12 mouse cellular contexts compared by ENCODE assay signal in genomic region chr16:78216752-78217351, GRCm38 (mm10).
DNase-seq lines count a peak whose midpoint lies in the region; ATAC-seq and TF ChIP-seq lines count a peak whose summit lies in the region.
"Had no signal": no experiment of that assay in that cellular context is flagged by ENCODE, and none has a peak within 500 bp of the region (broad histone marks: within the 10 kb centered on the region; RNA-seq: fewer than 3 reads in every experiment).

No protein-coding gene starts in this region.

- no peak overlapping the region for H3K27ac ChIP-seq in forebrain, embryonic 16.5 days (ENCODE audit: low read length)
- H3K27ac ChIP-seq in forebrain, embryonic 14.5 days (ENCODE audit: low read depth, low read length) = no peak overlapping the region
- no peak overlapping the region for H3K27ac ChIP-seq in lung, embryonic 14.5 days (ENCODE audit: low read depth)
- no peak overlapping the region for H3K27ac ChIP-seq in embryonic facial prominence, embryonic 15.5 days (replicated peaks)
- no peak overlapping the region for H3K27ac ChIP-seq in cerebellum, adult 2 months (ENCODE audit: insufficient read depth, low read length)

- no peak overlapping the region for H3K9ac ChIP-seq in forebrain, embryonic 16.5 days (replicated peaks; ENCODE audit: low read depth, low read length)
- H3K9ac ChIP-seq in forebrain, embryonic 14.5 days (ENCODE audit: low read length) = no peak overlapping the region
- no peak overlapping the region for H3K9ac ChIP-seq in lung, embryonic 14.5 days
- H3K9ac ChIP-seq in embryonic facial prominence, embryonic 15.5 days = no peak overlapping the region
- H3K9ac ChIP-seq: midbrain, embryonic 15.5 days had no signal

- H3K4me3 ChIP-seq in forebrain, embryonic 16.5 days (replicated peaks; ENCODE audit: low read length) = no peak overlapping the region
- no peak overlapping the region for H3K4me3 ChIP-seq in forebrain, embryonic 14.5 days (ENCODE audit: low read depth, low read length)
- no peak overlapping the region for H3K4me3 ChIP-seq in lung, embryonic 14.5 days (ENCODE audit: low read depth, low read length)
- no peak overlapping the region for H3K4me3 ChIP-seq in embryonic facial prominence, embryonic 15.5 days (replicated peaks)
- no peak overlapping the region for H3K4me3 ChIP-seq in cerebellum, adult 2 months (replicated peaks; ENCODE audit: insufficient read depth, low read depth, low read length)
- H3K4me3 ChIP-seq: midbrain, embryonic 15.5 days had no signal

- WGBS in forebrain, embryonic 16.5 days = 38% methylated on average over 9 of the region's 9 CpGs
- 41% methylated on average over 9 of the region's 9 CpGs for WGBS in forebrain, embryonic 14.5 days
- 28% methylated on average over 9 of the region's 9 CpGs for WGBS in lung, embryonic 14.5 days
- WGBS in embryonic facial prominence, embryonic 15.5 days = 33% methylated on average over 9 of the region's 9 CpGs
- 67% methylated on average over 9 of the region's 9 CpGs for WGBS in cerebellum, adult 2 months

- no peak for DNase-seq in forebrain, embryonic 14.5 days (ENCODE audit: low spot score)
- peak; percentile 24 for DNase-seq in lung, embryonic 14.5 days
- no peak for DNase-seq in lung, adult 18-20 months
- DNase-seq in cerebellum, adult 2 months = no peak
- DNase-seq in natural killer cell, adult 2 months (ENCODE audit: low spot score in 2 of 2) = no peak
- DNase-seq: cerebellum, adult 18-20 months; right cerebral cortex, adult 18-20 months; thymus, adult 2 months had no signal

- peak; percentile 43; the same call in 1 of the 2 replicates for ATAC-seq in forebrain, embryonic 16.5 days
- no peak for ATAC-seq in forebrain, embryonic 14.5 days
- ATAC-seq in lung, embryonic 14.5 days (ENCODE audit: insufficient read depth) = no peak
- ATAC-seq in embryonic facial prominence, embryonic 15.5 days (ENCODE audit: insufficient number of reproducible peaks, low FRiP score, low TSS enrichment, low read depth) = no peak
- peak; percentile 82 for ATAC-seq in megakaryocyte progenitor cell, adult 5-6 weeks (replicated peaks; ENCODE audit: poor library complexity)
- ATAC-seq: midbrain, embryonic 15.5 days had no signal

- H3K4me2 ChIP-seq in forebrain, embryonic 16.5 days (ENCODE audit: low read length) = no peak overlapping the region; the same call in 1 of the 2 replicates
- H3K4me2 ChIP-seq in forebrain, embryonic 14.5 days (ENCODE audit: low read length) = no peak overlapping the region
- H3K4me2 ChIP-seq in lung, embryonic 14.5 days = no peak overlapping the region
- peak overlapping the region; percentile 17; the same call in 1 of the 2 replicates for H3K4me2 ChIP-seq in embryonic facial prominence, embryonic 15.5 days (replicated peaks)
- H3K4me2 ChIP-seq: midbrain, embryonic 15.5 days had no signal

- no peaks in the 10 kb centered on the region for H3K27me3 ChIP-seq in forebrain, embryonic 16.5 days (replicated peaks; ENCODE audit: control insufficient read depth, insufficient read depth, low read length)
- no peaks in the 10 kb centered on the region for H3K27me3 ChIP-seq in forebrain, embryonic 14.5 days (replicated peaks; ENCODE audit: control insufficient read depth, insufficient read depth, low read length)
- no peaks in the 10 kb centered on the region for H3K27me3 ChIP-seq in lung, embryonic 14.5 days (ENCODE audit: insufficient read depth, low read length)
- no peaks in the 10 kb centered on the region for H3K27me3 ChIP-seq in embryonic facial prominence, embryonic 15.5 days
- no peaks in the 10 kb centered on the region for H3K27me3 ChIP-seq in cerebellum, adult 2 months (ENCODE audit: control insufficient read depth, insufficient read depth, low read length)
- H3K27me3 ChIP-seq: midbrain, embryonic 15.5 days had no signal

- TF ChIP-seq POLR2A in cerebellum, adult 2 months (IDR thresholded peaks at IDR 0.05; ENCODE audit: borderline replicate concordance, insufficient read depth, low read length) = no peak

- no peaks in the 10 kb centered on the region for H3K36me3 ChIP-seq in forebrain, embryonic 16.5 days (ENCODE audit: control insufficient read depth, insufficient read depth)
- H3K36me3 ChIP-seq in forebrain, embryonic 14.5 days (ENCODE audit: control insufficient read depth, insufficient read depth, low read length) = no peaks in the 10 kb centered on the region
- H3K36me3 ChIP-seq in lung, embryonic 14.5 days (ENCODE audit: insufficient read depth) = no peaks in the 10 kb centered on the region
- H3K36me3 ChIP-seq in embryonic facial prominence, embryonic 15.5 days = no peaks in the 10 kb centered on the region
- H3K36me3 ChIP-seq: midbrain, embryonic 15.5 days had no signal

- no peak for TF ChIP-seq CTCF in lung, embryonic 14.5 days (IDR thresholded peaks at IDR 0.05; ENCODE audit: low read depth)
- TF ChIP-seq CTCF in cerebellum, adult 2 months (IDR thresholded peaks at IDR 0.05; ENCODE audit: borderline replicate concordance, insufficient read depth, low read depth, low read length) = no peak

- no peaks in the 10 kb centered on the region for H3K9me3 ChIP-seq in forebrain, embryonic 16.5 days (ENCODE audit: control insufficient read depth, low read length)
- H3K9me3 ChIP-seq in forebrain, embryonic 14.5 days (replicated peaks; ENCODE audit: control insufficient read depth, low read length) = no peaks in the 10 kb centered on the region
- H3K9me3 ChIP-seq in lung, embryonic 14.5 days (ENCODE audit: low read depth, low read length) = no peaks in the 10 kb centered on the region
- H3K9me3 ChIP-seq in embryonic facial prominence, embryonic 15.5 days (replicated peaks) = no peaks in the 10 kb centered on the region
- H3K9me3 ChIP-seq: midbrain, embryonic 15.5 days had no signal

- H3K4me1 ChIP-seq in forebrain, embryonic 16.5 days (replicated peaks; ENCODE audit: control insufficient read depth, insufficient read depth, low read length) = peaks cover 8% of the 10 kb centered on the region
- H3K4me1 ChIP-seq in forebrain, embryonic 14.5 days (ENCODE audit: control insufficient read depth, insufficient read depth, low read length) = peaks cover 5% of the 10 kb centered on the region
- no peaks in the 10 kb centered on the region for H3K4me1 ChIP-seq in lung, embryonic 14.5 days (ENCODE audit: insufficient read depth)
- H3K4me1 ChIP-seq in embryonic facial prominence, embryonic 15.5 days = no peaks in the 10 kb centered on the region
- H3K4me1 ChIP-seq in cerebellum, adult 2 months (ENCODE audit: control insufficient read depth, insufficient read depth, low read length) = no peaks in the 10 kb centered on the region

Comparison
In these comparisons a context has a peak if more than half of its experiments do, and no peak if none do; other contexts are left out.
1. ATAC-seq: peak in forebrain, embryonic 16.5 days (single experiment) and megakaryocyte progenitor cell, adult 5-6 weeks (single experiment); none in forebrain, embryonic 14.5 days (single experiment), lung, embryonic 14.5 days (single experiment) and embryonic facial prominence, embryonic 15.5 days (single experiment).